Mouse (Mus musculus) layer of hippocampus, adult 8-10 months (tissue): ENCODE data around the gene Matn1. TPM values are rescaled to one million over a fixed set of nuclear protein-coding genes. Genes with fewer than 3 reads are reported as not detected.

ENCODE experiments used
- DNase-seq, 2 experiments: peaks; one replicate each; pipeline ENCODE4 v3.0.0; 2022; ENCODE audit warnings: low spot score in 2 of 2
- total RNA-seq, 4 experiments: library from RNA; stranded (reverse); gene quantifications; 2 replicates each; pipeline ENCODE4 v1.2.4; 2022

Gene Matn1
- total RNA-seq, 4 experiments from 2014 or later: 0.69 to 1.2 (median 0.91) TPM

GRCm38 (mm10) chr4:130916639-130917038 lies 27.5 kb upstream of the Matn1 start:
- DNase-seq: no peak

- no peak for DNase-seq
Observed at GRCm38 (mm10) chr4:130917564-130917963, 26.6 kb upstream of the Matn1 start.

- DNase-seq: no peak
Observed at GRCm38 (mm10) chr4:130918805-130919749, 25.1 kb upstream of the Matn1 start.

GRCm38 (mm10) chr4:130919750-130920356 lies 24.3 kb upstream of the Matn1 start:
- no peak for DNase-seq

- no peak for DNase-seq
Observed at GRCm38 (mm10) chr4:130920951-130921693, 23.1 kb upstream of the Matn1 start.

GRCm38 (mm10) chr4:130921986-130922385 lies 22.2 kb upstream of the Matn1 start:
- DNase-seq: no peak

GRCm38 (mm10) chr4:130926274-130926673 lies 17.9 kb upstream of the Matn1 start:
- no peak for DNase-seq

GRCm38 (mm10) chr4:130927821-130928220 lies 16.4 kb upstream of the Matn1 start:
- DNase-seq: no peak

GRCm38 (mm10) chr4:130942644-130943043 lies 1.5 kb upstream of the Matn1 start:
- no peak for DNase-seq

- no peak for DNase-seq
Observed at GRCm38 (mm10) chr4:130944779-130945178, 594 bp downstream of the Matn1 start.

- DNase-seq: peak in 1 of 2 experiments; percentile 28
Observed at GRCm38 (mm10) chr4:130947094-130947647, 3.0 kb downstream of the Matn1 start.

GRCm38 (mm10) chr4:130949821-130950384 lies 5.7 kb downstream of the Matn1 start:
- DNase-seq: no peak

- no peak for DNase-seq
Observed at GRCm38 (mm10) chr4:130952531-130952930, 8.3 kb downstream of the Matn1 start.

GRCm38 (mm10) chr4:130957156-130957555 lies 13.0 kb downstream of the Matn1 start:
- DNase-seq: no peak

GRCm38 (mm10) chr4:130958812-130959211 lies 14.6 kb downstream of the Matn1 start:
- no peak for DNase-seq

GRCm38 (mm10) chr4:130959678-130960077 lies 15.5 kb downstream of the Matn1 start:
- DNase-seq: no peak

GRCm38 (mm10) chr4:130960118-130960734 lies 16.0 kb downstream of the Matn1 start:
- peak; percentile 68 to 88 for DNase-seq

GRCm38 (mm10) chr4:130971278-130971677 lies 27.1 kb downstream of the Matn1 start:
- no peak for DNase-seq

- DNase-seq: no peak
Observed at GRCm38 (mm10) chr4:130972421-130972829, 28.2 kb downstream of the Matn1 start.
